Mouse (Mus musculus): ENCODE measurements around the gene Zc2hc1c.

DNA sequence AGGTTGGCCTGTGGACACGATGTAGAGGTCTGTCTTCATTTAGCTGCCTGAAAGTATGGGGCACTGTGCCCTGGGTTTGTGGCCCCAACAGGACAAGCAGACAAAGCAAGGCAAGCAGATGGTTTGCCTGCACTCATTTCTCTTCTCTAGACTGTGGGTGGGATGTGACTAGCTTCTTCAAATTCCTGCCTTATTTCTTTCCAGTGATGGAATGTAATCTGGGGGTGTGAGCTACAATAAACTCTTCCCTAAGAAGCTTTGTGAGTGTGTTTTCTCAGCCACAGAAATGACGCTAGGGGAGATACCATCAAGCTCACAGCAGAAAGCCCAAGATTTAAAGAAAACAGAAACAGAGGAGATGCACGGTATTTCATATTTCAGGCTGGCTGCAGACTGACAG is 36.3 kb upstream of the Zc2hc1c start:
- TF ChIP-seq CTCF (IDR thresholded peaks at IDR 0.05; ENCODE audit: low read depth, low read length) (no peak), POLR2A (IDR thresholded peaks at IDR 0.05; ENCODE audit: extremely low read depth, insufficient read depth, low read length) (no peak)
